Mouse (Mus musculus): ENCODE measurements at regions not wholly inside any gene's neighbourhood (a gene's known extent, or its start where the extent isn't known, plus 50 kb on each side); places are given as distances from the start of the nearest gene placed in this dataset.

GRCm38 (mm10) chr11:38122474-38122873 is 886.7 kb upstream of the Tenm2 start:
- H3K9ac ChIP-seq, result no peak overlapping the region
- no peak for ATAC-seq (ENCODE audit: low FRiP score)
- WGBS, result 73% methylated on average over 1 of the region's 1 CpGs

GRCm38 (mm10) chr11:38121051-38121616 is 885.4 kb upstream of the Tenm2 start:
- Histone ChIP-seq H3K27ac (no peak overlapping the region), H3K27me3 (no peaks in the 10 kb centered on the region), H3K36me3 (no peaks in the 10 kb centered on the region), H3K4me2 (peak overlapping the region; percentile 13; the same call in 1 of the 2 replicates), H3K4me3 (no peak overlapping the region), H3K4me1 (replicated peaks) (no peaks in the 10 kb centered on the region), H3K9me3 (no peaks in the 10 kb centered on the region), H3K9ac (no peak overlapping the region)
- ATAC-seq (ENCODE audit: low FRiP score), result no peak
- 12% methylated on average over 8 of the region's 8 CpGs for WGBS

More at GRCm38 (mm10) chr11:38122474-38122873, 886.7 kb upstream of the Tenm2 start:
- Histone ChIP-seq H3K36me3 (no peaks in the 10 kb centered on the region), H3K4me2 (no peak overlapping the region), H3K27ac (no peak overlapping the region), H3K9me3 (no peaks in the 10 kb centered on the region), H3K4me1 (replicated peaks) (no peaks in the 10 kb centered on the region), H3K4me3 (no peak overlapping the region), H3K27me3 (no peaks in the 10 kb centered on the region)

- no peaks in the 10 kb centered on the region for H3K4me1 ChIP-seq (replicated peaks)
- no peak overlapping the region for H3K9ac ChIP-seq
- WGBS, result 81% methylated on average over 5 of the region's 5 CpGs
- no peak overlapping the region for H3K27ac ChIP-seq
- ATAC-seq (ENCODE audit: low FRiP score), result no peak
- no peaks in the 10 kb centered on the region for H3K9me3 ChIP-seq
- no peaks in the 10 kb centered on the region for H3K36me3 ChIP-seq
- no peak overlapping the region for H3K4me3 ChIP-seq
- H3K27me3 ChIP-seq, result no peaks in the 10 kb centered on the region
- H3K4me2 ChIP-seq, result no peak overlapping the region
These were observed 882.0 kb upstream of the Tenm2 start for GRCm38 (mm10) chr11:38117741-38118140.

- H3K27ac ChIP-seq, result no peak overlapping the region
- no peak for ATAC-seq (ENCODE audit: low FRiP score)
- no peaks in the 10 kb centered on the region for H3K4me1 ChIP-seq (replicated peaks)
- H3K36me3 ChIP-seq, result no peaks in the 10 kb centered on the region
- H3K4me3 ChIP-seq, result no peak overlapping the region
- no peaks in the 10 kb centered on the region for H3K9me3 ChIP-seq
- H3K9ac ChIP-seq, result no peak overlapping the region
- H3K27me3 ChIP-seq, result no peaks in the 10 kb centered on the region
- WGBS, result 88% methylated on average over 2 of the region's 2 CpGs
- H3K4me2 ChIP-seq, result no peak overlapping the region
These were observed 856.4 kb upstream of the Tenm2 start for GRCm38 (mm10) chr11:38092202-38092601.

- Histone ChIP-seq H3K27ac (no peak overlapping the region), H3K4me2 (peak overlapping the region; percentile 15; the same call in 1 of the 2 replicates)
These were observed 839.5 kb upstream of the Tenm2 start for GRCm38 (mm10) chr11:38075171-38075732.

GRCm38 (mm10) chr11:38069635-38070034 is 833.9 kb upstream of the Tenm2 start:
- no peak overlapping the region for H3K4me2 ChIP-seq
- 0 out of 2 replicates have a peak, but pooled peaks cover 8% of the 10 kb centered on the region for H3K27me3 ChIP-seq
- H3K36me3 ChIP-seq, result no peaks in the 10 kb centered on the region
- no peak overlapping the region for H3K27ac ChIP-seq
- H3K9ac ChIP-seq, result no peak overlapping the region
- WGBS, result 77% methylated on average over 4 of the region's 4 CpGs
- no peaks in the 10 kb centered on the region for H3K9me3 ChIP-seq
- H3K4me3 ChIP-seq, result no peak overlapping the region
- H3K4me1 ChIP-seq (replicated peaks), result no peaks in the 10 kb centered on the region
- ATAC-seq (ENCODE audit: low FRiP score), result no peak

More at GRCm38 (mm10) chr11:38075171-38075732, 839.5 kb upstream of the Tenm2 start:
- Histone ChIP-seq H3K4me1 (replicated peaks) (no peaks in the 10 kb centered on the region; the same call in 1 of the 2 replicates), H3K36me3 (no peaks in the 10 kb centered on the region), H3K4me3 (no peak overlapping the region), H3K9me3 (no peaks in the 10 kb centered on the region), H3K9ac (no peak overlapping the region), H3K27me3 (no peaks in the 10 kb centered on the region)
- ATAC-seq (ENCODE audit: low FRiP score), result no peak
- WGBS, result 68% methylated on average over 11 of the region's 11 CpGs

- no peaks in the 10 kb centered on the region for H3K4me1 ChIP-seq (replicated peaks)
- H3K27me3 ChIP-seq, result 0 out of 2 replicates have a peak, but pooled peaks cover 10% of the 10 kb centered on the region
- H3K9ac ChIP-seq, result no peak overlapping the region
- no peaks in the 10 kb centered on the region for H3K9me3 ChIP-seq
- H3K4me3 ChIP-seq, result no peak overlapping the region
- H3K27ac ChIP-seq, result no peak overlapping the region
- ATAC-seq (ENCODE audit: low FRiP score), result peak; percentile 46; the same call in 1 of the 2 replicates
- H3K36me3 ChIP-seq, result no peaks in the 10 kb centered on the region
- H3K4me2 ChIP-seq, result no peak overlapping the region
- 11% methylated on average over 1 of the region's 1 CpGs for WGBS
These were observed 831.9 kb upstream of the Tenm2 start for GRCm38 (mm10) chr11:38067682-38068081.

GRCm38 (mm10) chr11:38066091-38066490 is 830.3 kb upstream of the Tenm2 start:
- Histone ChIP-seq H3K27ac (no peak overlapping the region), H3K9ac (no peak overlapping the region), H3K36me3 (no peaks in the 10 kb centered on the region), H3K4me3 (no peak overlapping the region), H3K9me3 (no peaks in the 10 kb centered on the region), H3K4me1 (replicated peaks) (no peaks in the 10 kb centered on the region), H3K4me2 (no peak overlapping the region), H3K27me3 (0 out of 2 replicates have a peak, but pooled peaks cover 10% of the 10 kb centered on the region)
- 81% methylated on average over 5 of the region's 5 CpGs for WGBS
- no peak for ATAC-seq (ENCODE audit: low FRiP score)

GRCm38 (mm10) chr11:38060105-38060504 is 824.3 kb upstream of the Tenm2 start:
- Histone ChIP-seq H3K4me3 (no peak overlapping the region), H3K27me3 (0 out of 2 replicates have a peak, but pooled peaks cover 2% of the 10 kb centered on the region), H3K9ac (no peak overlapping the region), H3K4me2 (no peak overlapping the region), H3K36me3 (no peaks in the 10 kb centered on the region), H3K27ac (no peak overlapping the region), H3K9me3 (no peaks in the 10 kb centered on the region), H3K4me1 (replicated peaks) (no peaks in the 10 kb centered on the region)
- WGBS, result 80% methylated on average over 2 of the region's 2 CpGs
- ATAC-seq (ENCODE audit: low FRiP score), result no peak

- no peaks in the 10 kb centered on the region for H3K9me3 ChIP-seq
- no peak for ATAC-seq (ENCODE audit: low FRiP score)
- no peak overlapping the region for H3K9ac ChIP-seq
- no peaks in the 10 kb centered on the region for H3K27me3 ChIP-seq
- 77% methylated on average over 2 of the region's 2 CpGs for WGBS
- H3K4me3 ChIP-seq, result no peak overlapping the region
- H3K27ac ChIP-seq, result no peak overlapping the region
- H3K36me3 ChIP-seq, result no peaks in the 10 kb centered on the region
- H3K4me2 ChIP-seq, result no peak overlapping the region
- H3K4me1 ChIP-seq (replicated peaks), result no peaks in the 10 kb centered on the region
These were observed 823.1 kb upstream of the Tenm2 start for GRCm38 (mm10) chr11:38058896-38059295.

- H3K4me3 ChIP-seq, result no peak overlapping the region
- no peaks in the 10 kb centered on the region for H3K9me3 ChIP-seq
- ATAC-seq (ENCODE audit: low FRiP score), result no peak
- WGBS, result 89% methylated on average over 2 of the region's 2 CpGs
- no peak overlapping the region for H3K9ac ChIP-seq
- no peak overlapping the region for H3K27ac ChIP-seq
- H3K27me3 ChIP-seq, result no peaks in the 10 kb centered on the region
- no peak overlapping the region for H3K4me2 ChIP-seq
- H3K4me1 ChIP-seq (replicated peaks), result no peaks in the 10 kb centered on the region
- no peaks in the 10 kb centered on the region for H3K36me3 ChIP-seq
These were observed 800.8 kb upstream of the Tenm2 start for GRCm38 (mm10) chr11:38036582-38036981.

GRCm38 (mm10) chr11:38034526-38035286 is 798.9 kb upstream of the Tenm2 start:
- Histone ChIP-seq H3K27me3 (no peaks in the 10 kb centered on the region), H3K4me3 (no peak overlapping the region), H3K4me2 (no peak overlapping the region), H3K9me3 (no peaks in the 10 kb centered on the region), H3K36me3 (no peaks in the 10 kb centered on the region), H3K9ac (no peak overlapping the region), H3K27ac (no peak overlapping the region), H3K4me1 (replicated peaks) (no peaks in the 10 kb centered on the region)
- 69% methylated on average over 2 of the region's 2 CpGs for WGBS
- ATAC-seq (ENCODE audit: low FRiP score), result no peak

Measured in hindbrain, embryonic 13.5 days (tissue).